Mouse (Mus musculus) brown adipose tissue, adult 24 weeks (tissue): ENCODE measurements around the gene Ostn. TPM values are rescaled to one million over a fixed set of nuclear protein-coding genes. Genes with fewer than 3 reads are reported as not detected.
"Not testable (repeated sequence)": the region's sequence is repeated elsewhere in the genome, so short reads cannot be mapped to it uniquely, and the experiment has no call there.

Experiments
- H3K27ac ChIP-seq: fragments of 200-500 bp; replicated peaks from 2 replicates; pipeline ENCODE4 v1.5.1; 2012; ENCODE audit warnings: low read depth, mild to moderate bottlenecking, low read length
- H3K4me1 ChIP-seq: fragments of 200-500 bp; 2 replicates; pipeline ENCODE4 v1.6.1; 2012; ENCODE audit warnings: low read length, mixed read lengths; ENCODE audit not compliant: control insufficient read depth, insufficient read depth, insufficient read length
- H3K4me3 ChIP-seq: fragments of 200-500 bp; 2 replicates; pipeline ENCODE4 v1.5.1; 2012; ENCODE audit warnings: low read depth, mild to moderate bottlenecking, low read length, moderate library complexity; ENCODE audit not compliant: insufficient read depth
- polyA plus RNA-seq: library from polyadenylated mRNA; stranded (reverse); fragments of >200 nt; gene quantifications from 2 replicates; pipeline ENCODE4 v1.2.4, GENCODE M21; 2012; ENCODE audit not compliant: missing spikeins, insufficient read depth, insufficient read length

Ostn gene
- not detected in 2 replicates for polyA plus RNA-seq

DNA sequence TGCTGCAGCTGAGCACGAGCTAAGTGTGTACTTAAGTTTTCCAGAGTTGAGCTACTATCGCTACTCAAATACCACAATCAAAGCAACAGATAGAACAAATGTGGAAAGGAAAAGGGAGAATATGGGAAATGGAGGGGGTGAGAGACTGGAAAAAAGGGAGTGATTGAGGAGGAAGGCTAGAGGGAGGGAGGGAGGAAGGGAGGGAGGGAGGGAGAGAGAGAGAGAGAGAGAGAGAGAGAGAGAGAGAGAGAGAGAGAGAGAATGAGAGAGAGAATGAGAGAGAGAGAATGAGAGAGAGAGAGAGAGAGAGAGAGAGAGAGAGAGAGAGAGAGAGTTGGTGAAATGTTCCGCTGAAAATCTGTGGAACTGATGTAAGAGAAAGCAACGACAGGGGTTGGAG lies at the start of gene Ostn:
Gene Ostn, plus strand, starts transcription at position 301 of the 400 bp plus-strand sequence.
- not testable (repeated sequence) for H3K4me1 ChIP-seq, H3K4me3 ChIP-seq, H3K27ac ChIP-seq

DNA sequence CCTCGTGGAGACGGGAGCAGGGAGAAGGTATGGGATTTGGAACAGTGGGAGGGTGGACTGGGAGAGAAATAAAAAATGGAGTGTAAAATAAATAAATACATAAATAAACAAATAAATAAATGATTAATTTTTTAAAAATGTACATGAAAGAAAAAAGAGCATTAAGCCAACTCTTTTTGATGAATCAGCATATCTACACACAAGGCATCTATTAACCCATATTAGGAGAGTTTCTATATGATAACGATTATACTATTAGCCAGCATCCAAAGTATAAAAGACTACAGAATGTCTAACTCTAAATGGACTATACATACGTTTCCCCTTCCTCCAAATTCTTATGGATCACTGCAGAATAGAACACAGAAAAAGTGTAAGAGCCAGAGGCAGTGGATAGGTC lies 38.5 kb upstream of the Ostn start:
- Histone ChIP-seq H3K27ac (no peak overlapping the region), H3K4me3 (no peak overlapping the region), H3K4me1 (no peaks in the 10 kb centered on the region)

DNA sequence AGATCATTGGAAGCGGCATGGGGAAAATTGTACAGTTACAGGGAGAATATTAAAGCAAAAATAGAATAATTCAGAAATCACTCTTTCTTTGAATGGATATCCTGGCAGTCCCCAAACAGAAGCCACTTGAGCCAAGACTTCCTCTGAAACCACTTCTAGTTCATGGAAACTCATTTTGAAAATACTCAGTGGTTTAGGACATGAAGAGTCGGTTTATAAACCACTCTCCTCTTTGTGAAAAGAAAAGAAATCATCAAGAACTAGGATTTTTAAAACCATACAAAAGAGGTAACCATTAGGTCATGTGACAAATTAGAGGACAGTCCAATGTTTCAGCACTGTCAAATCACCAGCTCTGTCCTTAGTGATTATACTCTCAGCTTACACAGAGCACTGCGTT lies 19.9 kb upstream of the Ostn start:
- Histone ChIP-seq H3K4me1 (no peaks in the 10 kb centered on the region), H3K4me3 (no peak overlapping the region), H3K27ac (no peak overlapping the region)

DNA sequence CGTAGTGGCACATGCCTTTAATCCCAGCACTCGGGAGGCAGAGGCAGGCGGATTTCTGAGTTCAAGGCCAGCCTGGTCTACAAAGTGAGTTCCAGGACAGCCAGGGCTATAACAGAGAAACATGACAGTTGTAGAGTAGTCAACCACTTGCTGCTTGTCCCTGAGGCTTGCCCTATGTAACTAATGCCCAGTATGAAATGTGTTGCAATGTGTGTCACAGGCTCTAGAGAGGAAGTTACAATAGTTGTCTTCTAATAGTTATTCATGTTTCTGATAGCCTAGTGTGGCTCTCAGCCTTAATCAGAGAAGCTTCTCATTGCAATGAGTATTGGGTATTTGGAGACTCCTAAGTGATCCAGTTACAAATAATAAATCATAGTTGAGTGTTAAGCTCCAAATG lies 10.8 kb upstream of the Ostn start:
- no peak overlapping the region for H3K27ac ChIP-seq
- H3K4me1 ChIP-seq, result no peaks in the 10 kb centered on the region

DNA sequence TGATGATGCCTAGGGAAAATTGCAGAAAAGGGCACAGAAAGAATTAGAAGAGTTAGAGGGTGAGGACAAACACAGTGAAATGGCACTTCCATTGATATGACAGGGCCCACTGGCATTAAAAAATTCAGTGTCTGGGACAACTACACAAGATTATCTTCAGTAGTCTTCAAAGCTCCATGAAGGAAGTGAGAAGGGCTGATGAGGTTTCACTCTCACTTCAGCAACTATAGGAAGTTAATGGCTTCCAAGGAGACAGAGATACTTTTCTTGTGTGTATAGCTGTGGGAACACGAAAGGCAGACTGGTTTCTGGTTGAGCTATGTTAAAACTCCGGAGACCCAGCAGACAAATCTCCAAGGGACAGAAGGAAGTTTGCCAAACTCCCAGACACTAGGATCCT lies 10.4 kb upstream of the Ostn start:
- Histone ChIP-seq H3K27ac (no peak overlapping the region), H3K4me3 (no peak overlapping the region), H3K4me1 (no peaks in the 10 kb centered on the region)

More for the DNA sequence above, 10.8 kb upstream of the Ostn start:
- H3K4me3 ChIP-seq, result no peak overlapping the region

DNA sequence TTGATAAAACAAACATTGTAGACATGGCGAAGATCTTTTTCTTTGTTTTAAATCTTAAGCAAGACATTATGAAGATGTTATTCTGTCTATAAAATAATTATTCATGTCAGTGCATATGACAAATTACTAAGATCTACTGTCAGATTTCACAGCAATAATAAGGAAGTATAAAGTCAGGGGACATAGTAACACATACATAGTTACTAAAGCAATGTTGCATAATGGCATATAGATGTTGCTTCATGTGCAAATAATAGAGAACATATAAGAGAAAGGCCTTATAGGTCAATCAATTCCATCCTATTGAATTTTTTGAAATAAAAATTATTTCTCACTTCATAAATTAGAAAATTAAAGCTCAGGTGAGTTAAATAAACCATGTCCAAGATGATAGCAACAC lies 11.8 kb downstream of the Ostn start:
- Histone ChIP-seq H3K27ac (no peak overlapping the region), H3K4me1 (no peaks in the 10 kb centered on the region), H3K4me3 (no peak overlapping the region)

DNA sequence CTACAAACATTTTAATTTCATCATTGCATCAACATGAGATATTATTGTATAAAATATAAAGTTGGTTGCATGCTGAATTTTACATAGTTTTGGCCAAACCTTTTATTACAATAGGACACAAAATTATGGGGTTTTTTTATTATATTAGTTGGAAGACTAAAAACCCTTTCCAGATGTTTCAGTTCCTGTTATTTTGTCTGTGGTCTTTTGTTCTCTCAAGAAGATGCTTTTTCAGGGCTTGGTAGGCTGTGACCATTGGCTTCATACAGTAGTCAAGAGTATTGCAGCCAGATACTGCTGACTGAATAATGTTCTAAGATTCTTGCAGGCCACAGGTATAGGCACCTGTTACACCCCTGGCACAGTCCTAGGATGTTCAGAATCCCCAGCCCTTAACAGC lies 14.8 kb downstream of the Ostn start:
- H3K4me3 ChIP-seq, result no peak overlapping the region
- no peaks in the 10 kb centered on the region for H3K4me1 ChIP-seq

DNA sequence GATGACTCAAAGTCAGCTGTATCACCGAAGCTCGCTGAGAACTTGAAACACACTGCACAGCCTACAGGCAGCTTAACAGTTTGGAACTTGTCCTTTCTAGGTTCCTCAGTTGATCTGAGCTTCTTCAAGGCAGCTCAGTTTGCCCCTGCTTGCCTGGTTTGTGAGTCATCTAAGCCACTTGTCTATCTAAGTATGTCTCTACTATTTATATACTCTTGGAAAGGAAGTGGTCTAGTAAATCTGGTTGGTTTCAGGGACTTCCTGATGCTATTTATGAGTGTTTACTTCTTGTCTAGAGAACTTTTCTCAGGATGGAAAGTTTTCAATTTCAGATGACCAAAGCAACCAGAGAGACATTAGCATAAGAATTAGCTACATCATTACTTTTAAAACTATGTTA lies 19.2 kb downstream of the Ostn start:
- Histone ChIP-seq H3K27ac (no peak overlapping the region), H3K4me1 (no peaks in the 10 kb centered on the region), H3K4me3 (no peak overlapping the region)

More for the DNA sequence above, 14.8 kb downstream of the Ostn start:
- no peak overlapping the region for H3K27ac ChIP-seq

DNA sequence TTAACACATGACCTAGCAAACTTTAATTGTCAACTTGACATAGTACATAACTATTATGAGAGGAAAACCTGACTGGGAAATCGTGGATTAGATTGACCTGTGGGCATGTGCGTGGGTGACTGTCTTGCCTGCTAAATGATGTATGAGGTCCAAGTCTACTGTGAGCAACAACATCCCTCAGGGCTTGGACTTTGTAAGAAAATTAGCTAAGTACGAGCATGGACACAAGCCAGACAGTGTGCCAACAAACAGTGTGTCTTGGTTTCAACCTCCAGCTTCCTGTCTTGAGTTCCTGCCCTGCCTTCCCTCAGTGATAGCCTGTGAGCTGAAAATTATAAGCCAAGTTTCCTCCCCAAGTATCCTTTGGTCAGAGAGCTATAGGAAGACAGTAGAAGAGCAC lies 40.2 kb downstream of the Ostn start:
- Histone ChIP-seq H3K4me3 (no peak overlapping the region), H3K27ac (no peak overlapping the region), H3K4me1 (no peaks in the 10 kb centered on the region)

DNA sequence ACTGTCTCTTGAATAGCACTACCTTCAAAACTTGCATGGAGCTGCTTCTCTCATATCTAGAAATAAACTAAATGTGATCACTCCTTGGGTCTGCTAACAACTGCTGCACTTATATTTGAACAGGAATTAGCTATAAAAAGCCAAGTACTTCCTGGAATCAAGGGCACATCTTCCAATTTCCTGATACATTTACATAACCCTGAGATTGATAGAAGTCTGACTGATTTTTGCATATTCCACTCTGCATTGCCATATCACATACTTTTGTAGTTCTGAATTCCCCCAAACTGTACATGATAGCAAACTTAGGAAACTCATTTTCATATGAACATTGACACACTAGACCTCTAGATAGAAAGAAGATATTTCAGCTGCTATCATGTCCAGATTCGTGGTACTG lies 41.1 kb downstream of the Ostn start:
- Histone ChIP-seq H3K27ac (no peak overlapping the region), H3K4me1 (no peaks in the 10 kb centered on the region), H3K4me3 (no peak overlapping the region)

DNA sequence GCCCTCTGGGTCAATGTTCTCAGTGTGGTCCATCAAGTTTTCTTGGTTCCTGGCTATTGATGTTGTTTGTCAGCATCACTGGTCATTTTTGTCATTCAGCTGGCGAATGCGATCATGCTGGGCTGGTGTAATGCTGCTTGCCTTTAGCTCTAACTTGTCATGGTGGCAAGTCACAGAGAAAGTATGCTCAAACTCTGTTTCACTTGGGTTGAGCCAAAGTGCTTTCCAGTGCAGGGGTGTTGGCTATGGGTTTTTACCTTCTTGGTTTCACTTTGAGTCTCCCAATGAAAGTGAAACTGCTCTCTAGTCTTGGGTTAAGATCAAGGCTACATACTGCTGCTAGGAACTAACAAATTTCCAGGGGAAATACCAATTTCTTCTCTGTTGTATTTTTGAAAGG lies 41.9 kb downstream of the Ostn start:
- Histone ChIP-seq H3K4me1 (no peaks in the 10 kb centered on the region), H3K27ac (no peak overlapping the region), H3K4me3 (no peak overlapping the region)

DNA sequence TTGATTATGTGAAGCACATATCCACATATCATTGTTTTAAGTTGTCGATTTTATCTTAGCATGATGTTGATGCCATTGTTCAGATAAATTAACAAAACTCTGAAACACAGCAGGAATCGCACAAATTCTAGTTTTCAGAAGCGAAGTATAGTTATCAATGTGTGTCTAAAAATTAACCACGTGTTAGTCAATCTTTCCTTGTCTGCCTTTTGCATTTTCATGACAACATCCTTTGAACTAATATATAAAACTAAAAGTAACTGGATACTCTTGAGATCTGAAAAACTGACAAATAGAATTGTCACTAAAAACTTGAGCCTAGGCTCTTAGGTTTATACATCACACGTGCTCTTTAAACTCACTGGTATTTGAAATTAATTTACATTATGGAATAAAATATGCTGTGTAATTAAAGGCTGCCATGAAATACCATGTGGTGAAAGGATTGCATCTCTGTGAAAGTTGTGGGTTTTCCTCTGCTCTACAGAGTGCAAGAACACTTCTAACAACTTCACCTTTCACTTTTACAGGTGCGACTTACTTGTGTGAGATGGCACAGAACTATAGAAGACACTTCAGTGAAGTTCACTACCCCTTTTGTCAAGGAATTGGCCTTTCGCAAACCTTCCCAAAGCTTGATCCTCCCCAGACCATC lies 42.7 kb downstream of the Ostn start:
- H3K4me1 ChIP-seq, result no peaks in the 10 kb centered on the region
- no peak overlapping the region for H3K4me3 ChIP-seq
- no peak overlapping the region for H3K27ac ChIP-seq

DNA sequence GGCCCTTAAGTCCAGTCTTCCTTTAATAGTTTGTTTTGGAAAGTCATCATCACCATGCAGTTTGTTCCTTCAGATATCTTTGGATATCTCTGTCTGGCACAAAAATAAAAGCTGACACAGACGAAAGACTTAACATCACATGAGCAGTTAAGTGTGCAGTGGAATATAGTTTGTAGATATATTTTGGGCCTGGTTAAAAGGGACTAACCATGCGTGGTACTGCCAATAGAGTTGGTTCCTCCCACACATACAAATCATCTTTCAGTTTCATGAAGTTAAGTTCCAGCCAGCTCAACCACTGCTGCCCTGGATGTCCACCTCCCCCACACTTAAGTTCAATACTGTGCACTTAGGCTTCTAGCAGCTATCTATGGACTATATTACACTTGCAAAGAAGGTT lies 47.2 kb downstream of the Ostn start:
- Histone ChIP-seq H3K27ac (no peak overlapping the region), H3K4me3 (no peak overlapping the region), H3K4me1 (no peaks in the 10 kb centered on the region)

DNA sequence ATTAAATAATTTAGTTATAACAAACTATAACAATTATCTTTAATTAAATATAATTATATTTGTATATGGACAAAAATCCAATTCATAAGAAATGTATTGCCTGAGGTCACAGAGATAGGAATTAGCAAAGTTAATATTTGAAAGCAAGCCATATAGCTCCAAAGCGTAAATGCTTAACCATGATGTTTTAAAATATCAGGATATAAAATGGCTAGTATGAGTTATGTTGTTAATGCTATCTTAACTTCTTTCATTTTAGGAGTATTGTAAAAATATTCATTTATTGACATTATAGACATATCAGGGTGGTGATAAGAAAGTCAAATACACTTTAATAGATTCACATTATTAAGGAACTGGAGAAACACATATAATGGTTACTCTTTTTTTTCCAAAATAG lies 52.8 kb downstream of the Ostn start:
- Histone ChIP-seq H3K4me1 (no peaks in the 10 kb centered on the region), H3K27ac (no peak overlapping the region), H3K4me3 (no peak overlapping the region)

DNA sequence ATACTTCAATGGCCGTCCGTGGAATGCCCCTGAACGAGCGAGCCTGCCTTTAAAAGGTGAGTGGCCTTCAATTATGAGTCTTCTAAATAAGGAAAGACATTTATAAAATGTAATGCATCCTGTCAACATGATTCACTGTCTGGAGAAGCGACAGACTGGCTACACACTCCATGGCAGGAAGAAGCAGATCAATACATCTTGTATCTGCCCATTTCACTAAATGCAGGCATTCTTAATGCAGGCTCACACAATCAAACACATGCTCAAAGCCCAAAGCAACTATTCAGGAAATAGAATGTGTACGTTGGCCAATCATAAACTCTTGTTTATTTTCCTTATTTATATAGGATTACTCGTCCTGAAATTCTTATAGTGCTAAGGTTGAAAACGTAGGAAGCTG lies 62.9 kb downstream of the Ostn start, which contains the start of gene Uts2b:
Gene Uts2b, minus strand, starts transcription at position 49 of the 400 bp plus-strand sequence.
- Histone ChIP-seq H3K4me3 (no peak within 1 kb of the TSS), H3K4me1 (no peaks in the 10 kb centered on the region), H3K27ac (no peak within 1 kb of the TSS)

DNA sequence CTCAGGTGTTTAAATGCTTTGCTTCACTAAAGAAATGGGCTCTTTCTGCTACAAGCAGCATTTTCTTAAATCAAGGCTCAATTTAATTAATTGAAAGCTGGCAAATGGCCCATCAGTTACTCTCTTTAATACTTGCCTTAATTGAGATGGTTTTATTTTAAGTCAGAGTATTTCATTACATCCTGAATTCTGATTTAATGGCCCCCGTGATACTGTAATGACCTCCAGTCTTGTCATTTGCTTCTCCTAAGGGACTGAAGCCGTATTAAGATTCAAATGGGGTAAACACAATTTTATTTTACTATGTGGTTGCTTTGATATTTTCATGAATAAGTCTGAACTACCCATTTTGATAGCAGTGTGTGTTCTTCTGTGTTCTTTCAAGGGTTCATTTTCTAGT lies 63.4 kb downstream of the Ostn start:
- no peak overlapping the region for H3K4me3 ChIP-seq
- H3K4me1 ChIP-seq, result no peaks in the 10 kb centered on the region
- no peak overlapping the region for H3K27ac ChIP-seq
